Mouse (Mus musculus): ENCODE measurements around the gene Selenoo. TPM values are rescaled to one million over a fixed set of nuclear protein-coding genes. Genes with fewer than 3 reads are reported as not detected.

The Selenoo gene
- polyA plus RNA-seq, 1 experiment from 2014 or later: 12.4 TPM

- Histone ChIP-seq H3K27me3 (replicated peaks) (no peaks in the 10 kb centered on the region), H3K36me3 (peaks cover 28% of the 10 kb centered on the region), H3K27ac (ENCODE audit: poor library complexity, severe bottlenecking) (no peak overlapping the region), H3K4me3 (peak overlapping the region; percentile 67), H3K9me3 (replicated peaks) (no peaks in the 10 kb centered on the region), H3K9ac (peak overlapping the region; percentile 82), H3K4me1 (replicated peaks) (peaks cover 20% of the 10 kb centered on the region), H3K4me2 (peak overlapping the region; percentile 81)
- ATAC-seq (ENCODE audit: insufficient number of reproducible peaks, low FRiP score): no peak
- WGBS: 86% methylated on average over 8 of the region's 8 CpGs
Measured at GRCm38 (mm10) chr15:89127364-89127940, 38.6 kb downstream of the Selenoo start.

- Histone ChIP-seq H3K9me3 (replicated peaks) (no peaks in the 10 kb centered on the region), H3K27ac (ENCODE audit: poor library complexity, severe bottlenecking) (peak within 1 kb of the TSS; percentile 77), H3K9ac (peak within 1 kb of the TSS; percentile 82), H3K27me3 (replicated peaks) (no peaks in the 10 kb centered on the region), H3K4me1 (replicated peaks) (peaks cover 16% of the 10 kb centered on the region), H3K4me2 (peak within 1 kb of the TSS; percentile 81), H3K4me3 (peak within 1 kb of the TSS; percentile 67), H3K36me3 (peaks cover 37% of the 10 kb centered on the region)
- peak; percentile 89 for ATAC-seq (ENCODE audit: insufficient number of reproducible peaks, low FRiP score)
- WGBS: 4% methylated on average over 36 of the region's 36 CpGs
Measured at GRCm38 (mm10) chr15:89128382-89129350, 39.8 kb downstream of the Selenoo start, which contains the start of gene Hdac10. Gene Hdac10 (minus strand): TSS chr15:89128700.

GRCm38 (mm10) chr15:89130245-89130644 is 41.4 kb downstream of the Selenoo start:
- H3K4me1 ChIP-seq (replicated peaks): peaks cover 12% of the 10 kb centered on the region
- no peak for ATAC-seq (ENCODE audit: insufficient number of reproducible peaks, low FRiP score)
- no peak overlapping the region for H3K9ac ChIP-seq
- no peak overlapping the region for H3K4me2 ChIP-seq
- peaks cover 38% of the 10 kb centered on the region for H3K36me3 ChIP-seq
- H3K27me3 ChIP-seq (replicated peaks): no peaks in the 10 kb centered on the region
- no peak overlapping the region for H3K27ac ChIP-seq (ENCODE audit: poor library complexity, severe bottlenecking)
- H3K4me3 ChIP-seq: no peak overlapping the region
- H3K9me3 ChIP-seq (replicated peaks): no peaks in the 10 kb centered on the region

- Histone ChIP-seq H3K4me1 (replicated peaks) (peaks cover 12% of the 10 kb centered on the region), H3K4me3 (no peak overlapping the region), H3K9ac (no peak overlapping the region), H3K27me3 (replicated peaks) (no peaks in the 10 kb centered on the region), H3K4me2 (no peak overlapping the region), H3K9me3 (replicated peaks) (no peaks in the 10 kb centered on the region), H3K27ac (ENCODE audit: poor library complexity, severe bottlenecking) (no peak overlapping the region), H3K36me3 (peaks cover 36% of the 10 kb centered on the region)
- 75% methylated on average over 3 of the region's 3 CpGs for WGBS
- no peak for ATAC-seq (ENCODE audit: insufficient number of reproducible peaks, low FRiP score)
Measured at GRCm38 (mm10) chr15:89131316-89131715, 42.4 kb downstream of the Selenoo start.

GRCm38 (mm10) chr15:89136461-89137155 is 47.7 kb downstream of the Selenoo start:
- no peaks in the 10 kb centered on the region for H3K9me3 ChIP-seq (replicated peaks)
- no peak overlapping the region for H3K4me3 ChIP-seq
- peak overlapping the region; percentile 56; the same call in 1 of the 2 replicates for H3K4me2 ChIP-seq
- H3K9ac ChIP-seq: no peak overlapping the region
- H3K36me3 ChIP-seq: peaks cover 21% of the 10 kb centered on the region
- 83% methylated on average over 5 of the region's 5 CpGs for WGBS
- peaks cover 31% of the 10 kb centered on the region for H3K4me1 ChIP-seq (replicated peaks)
- peaks cover 19% of the 10 kb centered on the region for H3K27me3 ChIP-seq (replicated peaks)
- no peak for ATAC-seq (ENCODE audit: insufficient number of reproducible peaks, low FRiP score)
- H3K27ac ChIP-seq (ENCODE audit: poor library complexity, severe bottlenecking): no peak overlapping the region

GRCm38 (mm10) chr15:89137378-89138045 is 48.6 kb downstream of the Selenoo start:
- peaks cover 38% of the 10 kb centered on the region for H3K4me1 ChIP-seq (replicated peaks)
- 44% methylated on average over 11 of the region's 11 CpGs for WGBS
- H3K36me3 ChIP-seq: peaks cover 15% of the 10 kb centered on the region
- peaks cover 28% of the 10 kb centered on the region for H3K27me3 ChIP-seq (replicated peaks)
- peak overlapping the region; percentile 23; the same call in 1 of the 2 replicates for H3K4me3 ChIP-seq
- ATAC-seq (ENCODE audit: insufficient number of reproducible peaks, low FRiP score): no peak
- H3K4me2 ChIP-seq: peak overlapping the region; percentile 56
- H3K27ac ChIP-seq (ENCODE audit: poor library complexity, severe bottlenecking): peak overlapping the region; percentile 67; the same call in 1 of the 2 replicates
- no peaks in the 10 kb centered on the region for H3K9me3 ChIP-seq (replicated peaks)
- peak overlapping the region; percentile 52; the same call in 1 of the 2 replicates for H3K9ac ChIP-seq

- Histone ChIP-seq H3K4me1 (replicated peaks) (peaks cover 38% of the 10 kb centered on the region), H3K9me3 (replicated peaks) (no peaks in the 10 kb centered on the region), H3K9ac (no peak overlapping the region), H3K27me3 (replicated peaks) (peaks cover 33% of the 10 kb centered on the region), H3K4me2 (peak overlapping the region; percentile 56; the same call in 1 of the 2 replicates), H3K36me3 (peaks cover 10% of the 10 kb centered on the region), H3K27ac (ENCODE audit: poor library complexity, severe bottlenecking) (no peak overlapping the region), H3K4me3 (no peak overlapping the region)
- WGBS: 75% methylated on average over 7 of the region's 7 CpGs
- no peak for ATAC-seq (ENCODE audit: insufficient number of reproducible peaks, low FRiP score)
Measured at GRCm38 (mm10) chr15:89138046-89138405, 49.1 kb downstream of the Selenoo start.

GRCm38 (mm10) chr15:89138531-89138930 is 49.6 kb downstream of the Selenoo start:
- Histone ChIP-seq H3K9ac (no peak overlapping the region), H3K27ac (ENCODE audit: poor library complexity, severe bottlenecking) (no peak overlapping the region), H3K4me3 (no peak overlapping the region), H3K4me1 (replicated peaks) (peaks cover 38% of the 10 kb centered on the region), H3K36me3 (peaks cover 6% of the 10 kb centered on the region; the same call in 1 of the 2 replicates), H3K4me2 (no peak overlapping the region), H3K9me3 (replicated peaks) (no peaks in the 10 kb centered on the region), H3K27me3 (replicated peaks) (peaks cover 38% of the 10 kb centered on the region)
- WGBS: 95% methylated on average over 5 of the region's 6 CpGs
- ATAC-seq (ENCODE audit: insufficient number of reproducible peaks, low FRiP score): no peak

- Histone ChIP-seq H3K9ac (peak overlapping the region; percentile 75), H3K9me3 (replicated peaks) (no peaks in the 10 kb centered on the region), H3K27ac (ENCODE audit: poor library complexity, severe bottlenecking) (peak overlapping the region; percentile 7; the same call in 1 of the 2 replicates), H3K27me3 (replicated peaks) (peaks cover 53% of the 10 kb centered on the region), H3K4me1 (replicated peaks) (peaks cover 38% of the 10 kb centered on the region), H3K36me3 (peaks cover 2% of the 10 kb centered on the region; the same call in 1 of the 2 replicates), H3K4me2 (peak overlapping the region; percentile 98), H3K4me3 (peak overlapping the region; percentile 75)
- under 1% methylated on average over 53 of the region's 53 CpGs for WGBS
- ATAC-seq (ENCODE audit: insufficient number of reproducible peaks, low FRiP score): peak; percentile 20
Measured at GRCm38 (mm10) chr15:89140048-89140658, 51.3 kb downstream of the Selenoo start.

- Histone ChIP-seq H3K9ac (peak within 1 kb of the TSS; percentile 75), H3K27ac (ENCODE audit: poor library complexity, severe bottlenecking) (peak within 1 kb of the TSS; percentile 7; the same call in 1 of the 2 replicates), H3K4me2 (peak within 1 kb of the TSS; percentile 98), H3K9me3 (replicated peaks) (no peaks in the 10 kb centered on the region), H3K4me1 (replicated peaks) (peaks cover 38% of the 10 kb centered on the region), H3K36me3 (no peaks in the 10 kb centered on the region), H3K4me3 (peak within 1 kb of the TSS; percentile 75), H3K27me3 (replicated peaks) (peaks cover 59% of the 10 kb centered on the region)
- ATAC-seq (ENCODE audit: insufficient number of reproducible peaks, low FRiP score): peak; percentile 80
- 2% methylated on average over 21 of the region's 21 CpGs for WGBS
Measured at GRCm38 (mm10) chr15:89140659-89141252, 51.9 kb downstream of the Selenoo start, which contains the start of gene Mapk12. Gene Mapk12 (minus strand): TSS chr15:89140703.
